Mouse (Mus musculus): Measurements from ENCODE around the gene Pcsk5. TPM values are rescaled to one million over a fixed set of nuclear protein-coding genes. Genes with fewer than 3 reads are reported as not detected.

Gene Pcsk5
- polyA plus RNA-seq, 1 experiment: not detected

DNA sequence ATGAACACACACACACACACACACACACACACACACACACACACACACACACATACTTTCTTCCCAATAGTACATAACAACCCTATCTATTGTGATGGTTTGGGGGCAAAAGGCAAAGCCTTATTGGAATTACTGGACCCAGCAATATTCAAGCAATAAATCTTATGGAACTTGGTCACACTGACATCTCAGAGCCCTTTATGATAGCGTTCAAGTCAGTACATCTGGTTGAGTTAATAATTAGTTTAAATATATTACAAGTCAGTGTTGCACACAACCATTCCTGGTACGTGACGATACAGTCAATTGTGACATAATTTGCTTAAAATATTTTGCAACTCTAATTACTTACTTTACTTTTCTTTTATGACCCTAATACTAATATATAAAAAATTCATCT, 22.4 kb downstream of the Pcsk5 start:
- Histone ChIP-seq H3ac (ENCODE audit: control insufficient read depth, insufficient read length) (no peak overlapping the region), H3K27me3 (ENCODE audit: control insufficient read depth, insufficient read depth, insufficient read length) (no peaks in the 10 kb centered on the region), H3K79me2 (ENCODE audit: control insufficient read depth, insufficient read depth) (no peaks in the 10 kb centered on the region), H3K36me3 (ENCODE audit: control insufficient read depth, insufficient read depth) (no peaks in the 10 kb centered on the region), H3K4me3 (no peak overlapping the region), H3K4me2 (ENCODE audit: low read depth) (no peak overlapping the region)
- no peak for TF ChIP-seq POLR2AphosphoS2 (IDR thresholded peaks at IDR 0.05; ENCODE audit: insufficient read length, low read depth)
- TF ChIP-seq E2F4 (IDR thresholded peaks at IDR 0.05; ENCODE audit: insufficient read depth): no peak
- no peak for TF ChIP-seq MYOD1 (IDR thresholded peaks at IDR 0.05; ENCODE audit: control insufficient read depth in 1 of 3, insufficient read length in 2 of 3, low read depth in 2 of 3)
- TF ChIP-seq TCF3 (IDR thresholded peaks at IDR 0.05; ENCODE audit: insufficient read length, low read depth): no peak
- TF ChIP-seq REST (IDR thresholded peaks at IDR 0.05; ENCODE audit: insufficient read depth, insufficient read length): no peak
- no peak for TF ChIP-seq MYOG (IDR thresholded peaks at IDR 0.05; ENCODE audit: control insufficient read depth in 1 of 3, insufficient read depth in 1 of 3, insufficient read length in 2 of 3, low read depth in 2 of 3)
- no peak for TF ChIP-seq TCF12 (IDR thresholded peaks at IDR 0.05; ENCODE audit: insufficient read depth, poor library complexity, severe bottlenecking)
- no peak for TF ChIP-seq CEBPB (IDR thresholded peaks at IDR 0.05; ENCODE audit: insufficient read depth, poor library complexity, severe bottlenecking)
- no peak for TF ChIP-seq SRF (IDR thresholded peaks at IDR 0.05; ENCODE audit: control insufficient read depth, insufficient read length, low read depth)
- TF ChIP-seq USF1 (IDR thresholded peaks at IDR 0.05; ENCODE audit: low read depth): no peak
- no peak for TF ChIP-seq POLR2A (IDR thresholded peaks at IDR 0.05; ENCODE audit: insufficient read length, low read depth)
- no peak for TF ChIP-seq MAX (IDR thresholded peaks at IDR 0.05; ENCODE audit: low read depth)

- H3K4me3 ChIP-seq: no peak overlapping the region
- TF ChIP-seq MAX (IDR thresholded peaks at IDR 0.05; ENCODE audit: low read depth) (no peak), TCF12 (IDR thresholded peaks at IDR 0.05; ENCODE audit: insufficient read depth, poor library complexity, severe bottlenecking) (no peak), MYOG (IDR thresholded peaks at IDR 0.05; ENCODE audit: control insufficient read depth in 1 of 3, insufficient read depth in 1 of 3, insufficient read length in 2 of 3, low read depth in 2 of 3) (no peak), USF1 (IDR thresholded peaks at IDR 0.05; ENCODE audit: low read depth) (no peak), REST (IDR thresholded peaks at IDR 0.05; ENCODE audit: insufficient read depth, insufficient read length) (no peak), MYOD1 (IDR thresholded peaks at IDR 0.05; ENCODE audit: control insufficient read depth in 1 of 3, insufficient read length in 2 of 3, low read depth in 2 of 3) (no peak), POLR2AphosphoS2 (IDR thresholded peaks at IDR 0.05; ENCODE audit: insufficient read length, low read depth) (no peak), POLR2A (IDR thresholded peaks at IDR 0.05; ENCODE audit: insufficient read length, low read depth) (no peak), SRF (IDR thresholded peaks at IDR 0.05; ENCODE audit: control insufficient read depth, insufficient read length, low read depth) (no peak), CEBPB (IDR thresholded peaks at IDR 0.05; ENCODE audit: insufficient read depth, poor library complexity, severe bottlenecking) (no peak), E2F4 (IDR thresholded peaks at IDR 0.05; ENCODE audit: insufficient read depth) (no peak), TCF3 (IDR thresholded peaks at IDR 0.05; ENCODE audit: insufficient read length, low read depth) (no peak)
- H3K36me3 ChIP-seq (ENCODE audit: control insufficient read depth, insufficient read depth): no peaks in the 10 kb centered on the region
- H3ac ChIP-seq (ENCODE audit: control insufficient read depth, insufficient read length): no peak overlapping the region
- H3K4me2 ChIP-seq (ENCODE audit: low read depth): no peak overlapping the region
- H3K79me2 ChIP-seq (ENCODE audit: control insufficient read depth, insufficient read depth): no peaks in the 10 kb centered on the region
- no peaks in the 10 kb centered on the region for H3K27me3 ChIP-seq (ENCODE audit: control insufficient read depth, insufficient read depth, insufficient read length)
These were observed 23.9 kb downstream of the Pcsk5 start for GRCm38 (mm10) chr19:17813449-17813990.

- Histone ChIP-seq H3K27me3 (ENCODE audit: control insufficient read depth, insufficient read depth, insufficient read length) (no peaks in the 10 kb centered on the region), H3K4me2 (ENCODE audit: low read depth) (no peak overlapping the region), H3ac (ENCODE audit: control insufficient read depth, insufficient read length) (no peak overlapping the region), H3K36me3 (ENCODE audit: control insufficient read depth, insufficient read depth) (no peaks in the 10 kb centered on the region), H3K79me2 (ENCODE audit: control insufficient read depth, insufficient read depth) (no peaks in the 10 kb centered on the region), H3K4me3 (no peak overlapping the region)
- no peak for TF ChIP-seq USF1 (IDR thresholded peaks at IDR 0.05; ENCODE audit: low read depth)
- TF ChIP-seq SRF (IDR thresholded peaks at IDR 0.05; ENCODE audit: control insufficient read depth, insufficient read length, low read depth): no peak
- no peak for TF ChIP-seq MYOG (IDR thresholded peaks at IDR 0.05; ENCODE audit: control insufficient read depth in 1 of 3, insufficient read depth in 1 of 3, insufficient read length in 2 of 3, low read depth in 2 of 3)
- TF ChIP-seq POLR2AphosphoS2 (IDR thresholded peaks at IDR 0.05; ENCODE audit: insufficient read length, low read depth): no peak
- TF ChIP-seq TCF3 (IDR thresholded peaks at IDR 0.05; ENCODE audit: insufficient read length, low read depth): no peak
- TF ChIP-seq POLR2A (IDR thresholded peaks at IDR 0.05; ENCODE audit: insufficient read length, low read depth): no peak
- no peak for TF ChIP-seq E2F4 (IDR thresholded peaks at IDR 0.05; ENCODE audit: insufficient read depth)
- TF ChIP-seq CEBPB (IDR thresholded peaks at IDR 0.05; ENCODE audit: insufficient read depth, poor library complexity, severe bottlenecking): no peak
- no peak for TF ChIP-seq MAX (IDR thresholded peaks at IDR 0.05; ENCODE audit: low read depth)
- no peak for TF ChIP-seq MYOD1 (IDR thresholded peaks at IDR 0.05; ENCODE audit: control insufficient read depth in 1 of 3, insufficient read length in 2 of 3, low read depth in 2 of 3)
- no peak for TF ChIP-seq TCF12 (IDR thresholded peaks at IDR 0.05; ENCODE audit: insufficient read depth, poor library complexity, severe bottlenecking)
- TF ChIP-seq REST (IDR thresholded peaks at IDR 0.05; ENCODE audit: insufficient read depth, insufficient read length): no peak
These were observed 24.8 kb downstream of the Pcsk5 start for GRCm38 (mm10) chr19:17812661-17813060.

- Histone ChIP-seq H3K79me2 (ENCODE audit: control insufficient read depth, insufficient read depth) (no peaks in the 10 kb centered on the region), H3K27me3 (ENCODE audit: control insufficient read depth, insufficient read depth, insufficient read length) (no peaks in the 10 kb centered on the region), H3ac (ENCODE audit: control insufficient read depth, insufficient read length) (no peak overlapping the region), H3K4me2 (ENCODE audit: low read depth) (no peak overlapping the region), H3K4me3 (no peak overlapping the region), H3K36me3 (ENCODE audit: control insufficient read depth, insufficient read depth) (no peaks in the 10 kb centered on the region)
- TF ChIP-seq REST (IDR thresholded peaks at IDR 0.05; ENCODE audit: insufficient read depth, insufficient read length) (no peak), TCF12 (IDR thresholded peaks at IDR 0.05; ENCODE audit: insufficient read depth, poor library complexity, severe bottlenecking) (no peak), MYOG (IDR thresholded peaks at IDR 0.05; ENCODE audit: control insufficient read depth in 1 of 3, insufficient read depth in 1 of 3, insufficient read length in 2 of 3, low read depth in 2 of 3) (no peak), TCF3 (IDR thresholded peaks at IDR 0.05; ENCODE audit: insufficient read length, low read depth) (no peak), SRF (IDR thresholded peaks at IDR 0.05; ENCODE audit: control insufficient read depth, insufficient read length, low read depth) (no peak), MYOD1 (IDR thresholded peaks at IDR 0.05; ENCODE audit: control insufficient read depth in 1 of 3, insufficient read length in 2 of 3, low read depth in 2 of 3) (no peak), MAX (IDR thresholded peaks at IDR 0.05; ENCODE audit: low read depth) (no peak), E2F4 (IDR thresholded peaks at IDR 0.05; ENCODE audit: insufficient read depth) (no peak), CEBPB (IDR thresholded peaks at IDR 0.05; ENCODE audit: insufficient read depth, poor library complexity, severe bottlenecking) (no peak), USF1 (IDR thresholded peaks at IDR 0.05; ENCODE audit: low read depth) (no peak), POLR2A (IDR thresholded peaks at IDR 0.05; ENCODE audit: insufficient read length, low read depth) (no peak), POLR2AphosphoS2 (IDR thresholded peaks at IDR 0.05; ENCODE audit: insufficient read length, low read depth) (no peak)
These were observed 30.8 kb downstream of the Pcsk5 start for GRCm38 (mm10) chr19:17806626-17807025.

All from myocyte (in vitro differentiated cells).